Mouse (Mus musculus): ENCODE measurements around the gene Gen1. TPM values are rescaled to one million over a fixed set of nuclear protein-coding genes. Genes with fewer than 3 reads are reported as not detected.

The Gen1 gene
- total and polyA plus RNA-seq, 2 experiments from 2014 or later: 0.51 to 0.99 TPM

GRCm38 (mm10) chr12:11202476-11202875 is 63.1 kb downstream of the Gen1 start:
- no peak for ATAC-seq (ENCODE audit: low FRiP score)
- Histone ChIP-seq H3K36me3 (ENCODE audit: insufficient read depth, low read length) (no peaks in the 10 kb centered on the region), H3K4me1 (ENCODE audit: insufficient read depth, low read length) (no peaks in the 10 kb centered on the region), H3K27ac (ENCODE audit: low read depth, low read length) (no peak overlapping the region), H3K27me3 (ENCODE audit: insufficient read depth, low read length) (no peaks in the 10 kb centered on the region), H3K9me3 (ENCODE audit: low read length) (no peaks in the 10 kb centered on the region), H3K4me2 (ENCODE audit: low read depth, low read length, poor library complexity, severe bottlenecking) (no peak overlapping the region), H3K9ac (replicated peaks; ENCODE audit: low read length, poor library complexity, severe bottlenecking) (no peak overlapping the region), H3K4me3 (ENCODE audit: low read depth, low read length) (no peak overlapping the region)
- no peak for TF ChIP-seq CTCF (IDR thresholded peaks at IDR 0.05)
- WGBS: 92% methylated on average over 8 of the region's 8 CpGs
- DNase-seq (ENCODE audit: low spot score): no peak

- H3K9me3 ChIP-seq (ENCODE audit: low read length): no peaks in the 10 kb centered on the region
- no peak overlapping the region for H3K4me2 ChIP-seq (ENCODE audit: low read depth, low read length, poor library complexity, severe bottlenecking)
- H3K27me3 ChIP-seq (ENCODE audit: insufficient read depth, low read length): no peaks in the 10 kb centered on the region; the same call in 1 of the 2 replicates
- TF ChIP-seq CTCF (IDR thresholded peaks at IDR 0.05): no peak
- no peak overlapping the region for H3K9ac ChIP-seq (replicated peaks; ENCODE audit: low read length, poor library complexity, severe bottlenecking)
- ATAC-seq (ENCODE audit: low FRiP score): no peak
- H3K27ac ChIP-seq (ENCODE audit: low read depth, low read length): no peak overlapping the region
- no peaks in the 10 kb centered on the region for H3K36me3 ChIP-seq (ENCODE audit: insufficient read depth, low read length)
- H3K4me1 ChIP-seq (ENCODE audit: insufficient read depth, low read length): no peaks in the 10 kb centered on the region
- WGBS: 95% methylated on average over 12 of the region's 12 CpGs
- DNase-seq (ENCODE audit: low spot score): no peak
- H3K4me3 ChIP-seq (ENCODE audit: low read depth, low read length): no peak overlapping the region
Observed at GRCm38 (mm10) chr12:11200711-11201110, 64.9 kb downstream of the Gen1 start.

GRCm38 (mm10) chr12:11198551-11198950 is 67.0 kb downstream of the Gen1 start:
- no peak for TF ChIP-seq CTCF (IDR thresholded peaks at IDR 0.05)
- Histone ChIP-seq H3K4me2 (ENCODE audit: low read depth, low read length, poor library complexity, severe bottlenecking) (no peak overlapping the region), H3K4me3 (ENCODE audit: low read depth, low read length) (no peak overlapping the region), H3K9ac (replicated peaks; ENCODE audit: low read length, poor library complexity, severe bottlenecking) (no peak overlapping the region), H3K36me3 (ENCODE audit: insufficient read depth, low read length) (no peaks in the 10 kb centered on the region), H3K27ac (ENCODE audit: low read depth, low read length) (no peak overlapping the region), H3K9me3 (ENCODE audit: low read length) (no peaks in the 10 kb centered on the region), H3K4me1 (ENCODE audit: insufficient read depth, low read length) (no peaks in the 10 kb centered on the region), H3K27me3 (ENCODE audit: insufficient read depth, low read length) (no peaks in the 10 kb centered on the region; the same call in 1 of the 2 replicates)
- no peak for DNase-seq (ENCODE audit: low spot score)
- ATAC-seq (ENCODE audit: low FRiP score): no peak
- 32% methylated on average over 2 of the region's 2 CpGs for WGBS

GRCm38 (mm10) chr12:11198026-11198425 is 67.6 kb downstream of the Gen1 start:
- 18% methylated on average over 4 of the region's 4 CpGs for WGBS
- Histone ChIP-seq H3K4me3 (ENCODE audit: low read depth, low read length) (no peak overlapping the region), H3K4me1 (ENCODE audit: insufficient read depth, low read length) (no peaks in the 10 kb centered on the region), H3K27me3 (ENCODE audit: insufficient read depth, low read length) (no peaks in the 10 kb centered on the region; the same call in 1 of the 2 replicates), H3K27ac (ENCODE audit: low read depth, low read length) (no peak overlapping the region), H3K9me3 (ENCODE audit: low read length) (no peaks in the 10 kb centered on the region), H3K36me3 (ENCODE audit: insufficient read depth, low read length) (no peaks in the 10 kb centered on the region), H3K4me2 (ENCODE audit: low read depth, low read length, poor library complexity, severe bottlenecking) (no peak overlapping the region), H3K9ac (replicated peaks; ENCODE audit: low read length, poor library complexity, severe bottlenecking) (no peak overlapping the region)
- ATAC-seq (ENCODE audit: low FRiP score) (peak; percentile 48; the same call in 1 of the 2 replicates), DNase-seq (ENCODE audit: low spot score) (no peak)
- no peak for TF ChIP-seq CTCF (IDR thresholded peaks at IDR 0.05)

- no peaks in the 10 kb centered on the region for H3K36me3 ChIP-seq (ENCODE audit: insufficient read depth, low read length)
- no peaks in the 10 kb centered on the region; the same call in 1 of the 2 replicates for H3K27me3 ChIP-seq (ENCODE audit: insufficient read depth, low read length)
- WGBS: 58% methylated on average over 5 of the region's 5 CpGs
- ATAC-seq (ENCODE audit: low FRiP score) (no peak), DNase-seq (ENCODE audit: low spot score) (no peak)
- no peaks in the 10 kb centered on the region for H3K9me3 ChIP-seq (ENCODE audit: low read length)
- no peak overlapping the region; the same call in 1 of the 2 replicates for H3K4me2 ChIP-seq (ENCODE audit: low read depth, low read length, poor library complexity, severe bottlenecking)
- no peak overlapping the region for H3K4me3 ChIP-seq (ENCODE audit: low read depth, low read length)
- no peaks in the 10 kb centered on the region for H3K4me1 ChIP-seq (ENCODE audit: insufficient read depth, low read length)
- H3K9ac ChIP-seq (replicated peaks; ENCODE audit: low read length, poor library complexity, severe bottlenecking): no peak overlapping the region
- no peak overlapping the region for H3K27ac ChIP-seq (ENCODE audit: low read depth, low read length)
- no peak for TF ChIP-seq CTCF (IDR thresholded peaks at IDR 0.05)
Observed at GRCm38 (mm10) chr12:11196830-11197229, 68.8 kb downstream of the Gen1 start.

- peak; percentile 68; the same call in 1 of the 2 replicates for ATAC-seq (ENCODE audit: low FRiP score)
- Histone ChIP-seq H3K4me2 (ENCODE audit: low read depth, low read length, poor library complexity, severe bottlenecking) (peak overlapping the region; percentile 41), H3K4me3 (ENCODE audit: low read depth, low read length) (no peak overlapping the region), H3K4me1 (ENCODE audit: insufficient read depth, low read length) (no peaks in the 10 kb centered on the region), H3K9me3 (ENCODE audit: low read length) (no peaks in the 10 kb centered on the region), H3K27ac (ENCODE audit: low read depth, low read length) (no peak overlapping the region), H3K36me3 (ENCODE audit: insufficient read depth, low read length) (no peaks in the 10 kb centered on the region), H3K27me3 (ENCODE audit: insufficient read depth, low read length) (no peaks in the 10 kb centered on the region; the same call in 1 of the 2 replicates), H3K9ac (replicated peaks; ENCODE audit: low read length, poor library complexity, severe bottlenecking) (0 out of 2 replicates have a peak overlapping the region, but pooled peaks have one; percentile 36)
- peak; percentile 79 for TF ChIP-seq CTCF (IDR thresholded peaks at IDR 0.05)
- WGBS: 9% methylated on average over 18 of the region's 19 CpGs
- peak; percentile 30 for DNase-seq (ENCODE audit: low spot score)
Observed at GRCm38 (mm10) chr12:11196142-11196597, 69.4 kb downstream of the Gen1 start.

Measured in midbrain, postnatal 0 days (tissue).